Mouse (Mus musculus): ENCODE data around the gene Slain1.

Gene Slain1

DNA sequence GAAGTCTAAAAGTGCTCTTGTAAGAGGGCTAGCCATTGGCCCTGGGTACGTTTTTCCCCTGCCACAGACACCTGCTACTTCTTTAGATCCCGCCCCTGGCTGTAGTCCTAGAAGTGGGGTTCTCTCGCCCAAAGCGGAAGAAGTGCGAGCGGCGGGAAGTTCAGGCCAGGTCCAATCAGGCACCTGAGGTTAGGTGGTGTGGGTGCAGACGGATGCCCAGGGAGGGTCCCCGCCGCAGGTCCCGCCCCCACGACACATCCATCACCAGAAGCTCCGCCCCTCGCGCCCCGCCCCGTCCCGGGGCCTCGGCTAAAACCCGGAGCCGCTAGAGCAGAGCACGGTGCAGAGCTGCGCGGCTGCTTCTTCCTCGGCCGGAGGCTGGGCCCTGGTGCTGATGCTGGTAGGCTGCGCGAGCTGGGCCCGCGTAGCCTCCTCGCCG lies at the start of gene Slain1:
Slain1 (plus strand) TSS at position 333 of the 439 bp plus-strand sequence.
- DNase-seq = peak; percentile 99

DNA sequence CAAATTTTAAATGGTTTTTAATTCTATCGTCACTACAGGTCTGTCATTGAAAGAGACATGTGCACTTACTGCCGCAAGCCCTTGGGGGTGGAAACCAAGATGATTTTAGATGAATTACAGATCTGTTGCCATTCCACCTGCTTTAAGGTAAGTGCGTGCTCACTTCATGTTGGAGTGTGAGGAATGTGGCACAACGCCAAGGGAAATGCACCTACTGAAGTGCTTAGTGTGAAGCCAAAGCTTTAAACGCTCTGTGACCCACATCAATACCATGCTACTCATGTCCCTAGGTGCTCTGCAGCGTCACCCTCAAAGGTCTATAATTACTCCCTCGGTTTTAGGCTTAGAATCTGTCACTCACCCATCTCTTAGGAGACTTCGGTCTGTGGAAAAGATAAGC lies 42.0 kb upstream of the Slain1 start:
- no peak for DNase-seq

- no peak for DNase-seq
Observed at GRCm38 (mm10) chr14:103613573-103614271, 36.3 kb upstream of the Slain1 start.

GRCm38 (mm10) chr14:103614272-103614587 lies 35.8 kb upstream of the Slain1 start:
- no peak for DNase-seq

DNA sequence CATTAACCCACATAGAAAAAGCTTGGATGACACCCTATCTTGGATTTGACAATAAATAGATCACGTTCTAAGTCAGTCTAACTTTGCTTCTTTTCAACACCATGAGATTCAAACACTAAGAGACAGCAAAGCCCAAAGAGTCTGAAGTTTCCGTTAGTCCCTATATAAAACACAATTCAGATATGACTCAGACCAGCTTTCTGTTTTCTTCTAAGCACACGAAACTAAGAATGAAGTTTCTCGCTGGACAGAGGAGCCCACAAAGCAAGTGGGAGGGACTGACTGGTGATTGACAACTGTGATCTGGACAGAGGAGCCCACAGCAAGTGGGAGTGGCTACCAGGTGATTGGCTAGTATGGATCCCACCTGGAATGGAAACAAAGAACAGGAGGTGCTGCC lies 30.3 kb upstream of the Slain1 start:
- DNase-seq = no peak

GRCm38 (mm10) chr14:103621207-103621606 lies 28.8 kb upstream of the Slain1 start:
- DNase-seq = no peak

DNA sequence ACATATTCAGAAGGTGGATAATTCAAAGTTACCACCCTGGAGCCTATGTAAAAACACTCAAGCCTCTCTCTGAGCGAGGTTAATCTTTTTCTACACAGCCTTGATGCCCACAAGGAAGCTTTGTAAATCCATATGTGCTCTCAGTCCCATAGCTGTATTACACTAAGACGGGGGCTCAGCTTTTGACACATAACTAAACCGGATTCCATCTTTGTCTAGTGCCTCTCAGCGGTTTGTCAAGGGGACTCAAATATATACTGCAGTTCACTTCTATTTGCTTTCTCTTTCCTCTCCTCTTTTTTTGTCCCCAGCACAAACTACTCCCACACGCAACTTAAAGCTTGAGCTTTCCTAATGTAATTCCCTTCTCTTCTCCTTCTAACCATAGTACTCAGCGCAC lies 23.9 kb upstream of the Slain1 start:
- no peak for DNase-seq

- DNase-seq = no peak
Observed at GRCm38 (mm10) chr14:103629639-103630364, 20.2 kb upstream of the Slain1 start.

DNA sequence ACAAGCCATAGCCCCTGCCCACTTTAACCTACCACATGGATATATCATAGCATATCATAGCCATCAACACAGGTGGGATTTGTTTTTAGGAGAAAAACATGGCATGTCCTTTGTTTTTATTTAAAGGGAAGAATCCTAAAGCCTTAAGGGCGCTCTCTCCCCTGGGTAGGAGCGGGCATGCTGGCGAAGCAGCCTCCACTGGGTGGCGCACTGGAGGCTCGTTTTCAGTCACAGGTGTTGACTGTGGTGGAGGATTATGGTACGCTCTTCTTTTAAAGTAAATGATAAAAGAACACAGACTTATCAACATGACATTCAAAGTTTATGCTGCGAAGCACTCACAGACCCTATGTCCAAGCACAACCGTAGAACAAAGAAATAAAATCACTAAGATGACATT lies 19.5 kb upstream of the Slain1 start:
- DNase-seq = peak; percentile 60 to 66

- no peak for DNase-seq
Observed at GRCm38 (mm10) chr14:103643933-103644332, 6.1 kb upstream of the Slain1 start.

GRCm38 (mm10) chr14:103647981-103648380 lies 2.0 kb upstream of the Slain1 start:
- no peak for DNase-seq

DNA sequence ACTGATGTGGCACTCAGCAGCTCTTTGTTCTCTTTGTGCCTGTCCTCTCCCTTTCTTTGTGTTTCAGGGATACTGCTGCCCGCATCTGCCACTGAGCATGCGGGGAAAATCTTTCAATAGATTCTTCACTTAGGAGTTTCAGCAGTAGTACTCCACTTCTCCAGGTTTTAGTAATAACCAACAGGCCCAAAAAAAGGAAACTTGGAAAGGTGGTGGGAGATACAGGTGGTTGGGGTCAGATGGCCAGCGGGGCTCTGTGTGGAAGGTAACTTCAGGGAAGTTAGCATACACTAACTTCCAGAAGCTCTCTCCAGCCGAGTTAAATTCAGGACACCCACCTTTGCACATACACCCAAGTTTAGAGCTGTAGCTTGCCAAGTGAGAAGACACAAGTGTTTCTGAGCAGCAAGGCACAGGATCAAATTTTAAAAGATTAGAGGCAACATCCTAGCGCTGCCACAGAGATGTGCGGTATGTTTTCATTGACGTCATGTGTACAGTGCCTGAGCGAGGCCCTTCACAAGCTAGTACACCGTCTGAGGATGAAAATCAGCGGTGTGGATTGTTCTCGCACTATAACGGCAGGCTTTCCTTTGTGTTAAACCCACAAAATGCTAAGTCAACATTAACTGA lies 1.3 kb upstream of the Slain1 start:
- peak; percentile 16 to 20 for DNase-seq

DNA sequence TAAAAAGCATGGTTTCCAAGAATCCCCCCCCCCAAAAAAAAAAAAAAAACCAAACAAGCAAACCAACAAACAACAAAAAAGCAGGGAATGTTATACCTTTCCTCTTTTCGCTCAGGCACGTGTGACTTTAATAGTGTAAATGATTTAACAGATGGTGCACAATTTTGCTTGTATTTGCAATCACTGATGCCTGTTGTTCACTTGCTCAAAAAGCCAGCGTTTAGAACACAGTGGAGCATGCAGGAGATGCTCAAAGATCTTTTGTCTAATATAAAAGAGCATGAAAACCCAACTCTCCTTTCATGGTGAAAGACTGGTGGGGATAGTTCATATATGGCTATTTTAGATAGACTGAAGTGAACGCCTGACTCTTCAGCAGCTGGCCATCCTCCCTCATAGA lies 726 bp upstream of the Slain1 start:
- DNase-seq = no peak

GRCm38 (mm10) chr14:103650413-103651101 lies 529 bp downstream of the Slain1 start:
- peak; percentile 88 to 91 for DNase-seq

GRCm38 (mm10) chr14:103651106-103651505 lies 1.1 kb downstream of the Slain1 start:
- peak in 1 of 2 experiments; percentile 62 for DNase-seq

DNA sequence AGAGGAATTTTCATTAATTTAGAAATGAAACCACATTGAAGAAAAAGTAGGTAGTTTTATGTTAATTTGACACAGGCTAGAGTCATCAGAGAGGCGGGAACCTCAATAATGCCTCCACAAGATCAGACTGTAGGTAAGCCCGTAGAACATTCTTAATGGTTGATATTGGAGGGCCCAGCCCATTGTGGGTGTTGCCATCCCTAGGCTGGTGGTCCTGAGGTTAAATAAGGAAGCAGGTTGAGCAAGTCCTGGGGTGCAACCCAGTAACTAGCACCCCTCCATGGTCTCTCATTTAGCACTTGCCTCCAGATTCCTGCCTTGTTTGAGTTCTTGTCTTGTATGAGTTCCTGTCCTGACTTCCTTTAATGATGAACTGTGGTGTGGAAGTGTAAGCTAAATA lies 1.5 kb downstream of the Slain1 start:
- DNase-seq = no peak

GRCm38 (mm10) chr14:103652524-103652923 lies 2.5 kb downstream of the Slain1 start:
- DNase-seq = no peak

DNA sequence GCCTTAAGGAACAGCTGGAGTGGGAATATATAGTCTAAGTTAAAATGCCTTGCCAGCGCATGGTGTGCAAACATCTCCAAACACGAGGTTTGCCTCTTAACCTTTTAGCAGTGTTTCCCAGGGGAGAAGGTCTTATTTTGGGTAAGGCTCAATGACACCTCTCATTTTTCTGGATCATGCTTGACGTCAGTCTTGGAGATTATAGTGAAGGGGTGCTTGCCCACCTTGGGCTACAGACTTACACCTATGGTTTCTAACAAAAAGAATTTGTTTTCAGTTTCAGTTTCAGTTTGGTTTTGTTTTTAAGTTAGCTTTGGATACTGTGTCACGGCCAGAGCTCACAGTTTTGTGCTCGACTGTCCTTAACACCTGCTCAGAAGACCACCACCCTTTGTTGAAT lies 3.8 kb downstream of the Slain1 start:
- peak in 1 of 2 experiments; percentile 22 for DNase-seq

DNA sequence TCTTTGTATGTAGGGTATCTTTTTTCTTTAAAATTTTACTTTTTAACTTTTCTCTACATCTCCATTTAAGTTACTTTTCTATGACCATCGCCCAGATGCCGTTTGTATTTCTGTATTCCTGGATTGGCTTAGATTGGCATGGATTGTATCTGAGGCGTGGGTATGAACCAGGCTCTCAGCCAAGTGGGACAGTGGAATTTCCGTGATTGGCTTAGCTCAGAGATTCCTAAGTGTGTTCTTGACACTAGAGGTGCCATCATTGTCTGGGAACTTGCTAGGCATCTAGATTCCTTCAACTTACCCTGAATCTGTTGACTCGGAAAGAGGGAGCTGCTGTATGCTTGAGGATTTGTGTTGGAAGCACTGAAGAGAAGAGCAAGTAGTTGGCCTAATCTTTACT lies 5.4 kb downstream of the Slain1 start:
- no peak for DNase-seq

- no peak for DNase-seq
Observed at GRCm38 (mm10) chr14:103657876-103658275, 7.8 kb downstream of the Slain1 start.

DNA sequence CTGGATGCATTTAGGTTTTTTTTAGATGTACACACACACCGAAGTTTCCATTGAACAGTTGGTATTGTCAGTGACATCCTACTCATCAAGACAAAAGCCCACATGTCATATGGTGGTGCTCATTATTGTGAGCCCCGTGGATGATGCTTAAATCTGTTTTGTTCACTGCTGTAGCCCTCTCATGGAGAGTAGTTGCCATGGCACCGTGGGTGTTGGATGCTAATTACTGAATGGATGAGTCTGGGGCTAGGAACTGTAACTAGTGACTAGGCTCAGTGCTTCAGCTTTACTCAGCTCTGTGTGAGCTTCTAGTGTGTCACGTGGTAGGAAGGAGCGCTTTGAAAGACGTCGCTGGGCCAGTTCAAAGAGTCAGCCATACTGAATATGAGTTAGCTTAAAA lies 13.0 kb downstream of the Slain1 start:
- no peak for DNase-seq

GRCm38 (mm10) chr14:103664391-103664790 lies 14.4 kb downstream of the Slain1 start:
- no peak for DNase-seq

DNA sequence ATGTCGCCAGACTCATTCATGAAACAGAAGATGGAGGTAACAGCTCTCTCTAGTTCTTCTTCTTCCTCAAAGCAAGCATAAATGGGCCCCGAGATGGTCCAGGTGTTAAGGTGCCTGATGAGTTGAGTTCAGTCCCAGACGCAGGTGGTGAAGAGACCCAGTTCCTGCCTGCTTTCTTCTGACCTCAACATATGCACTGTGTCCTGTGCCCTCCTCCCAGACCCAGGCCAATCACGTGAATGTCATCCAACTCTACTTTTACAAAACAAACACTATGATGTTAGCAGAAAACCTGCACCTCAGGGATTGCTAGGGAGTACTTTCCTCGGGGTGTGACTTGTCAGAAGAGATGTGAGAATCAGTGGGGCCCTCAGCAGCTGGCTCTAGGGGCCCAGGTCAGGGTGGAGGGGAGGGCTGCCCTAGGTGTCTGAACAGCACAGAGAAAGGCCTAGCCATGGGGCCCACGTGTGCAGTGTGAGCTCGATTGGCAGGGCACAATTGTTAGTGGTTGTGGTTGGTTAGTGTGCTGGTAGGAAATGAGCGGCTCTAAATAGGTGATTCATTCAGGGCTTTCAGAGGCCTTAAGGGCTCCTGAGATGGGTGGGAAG lies 16.4 kb downstream of the Slain1 start:
- DNase-seq = no peak
